ENCODE assay signal across 16 mouse cellular contexts in the genomic region with DNA sequence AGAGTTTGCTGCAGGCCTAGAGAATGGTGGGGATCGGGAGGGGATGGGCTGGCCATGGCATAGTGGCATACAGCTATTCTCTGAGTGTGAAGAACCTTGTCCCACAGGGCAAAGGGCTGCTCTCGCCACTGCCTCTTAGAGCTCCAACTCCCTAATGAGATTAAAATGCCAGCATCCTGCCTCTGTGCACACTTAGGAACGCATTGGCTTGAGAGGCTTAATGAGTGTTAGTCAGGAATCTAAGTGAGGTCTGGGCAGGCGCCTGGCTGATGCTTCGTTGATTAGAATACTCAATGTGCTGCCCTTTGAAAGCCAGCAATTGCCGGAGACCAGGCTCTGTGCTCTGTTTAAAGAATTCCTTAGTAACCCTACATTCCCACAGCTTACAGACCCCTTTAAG.
DNase-seq lines count a peak whose midpoint lies in the region; ATAC-seq lines count a peak whose summit lies in the region.
"Had no signal": no experiment of that assay in that cellular context is flagged by ENCODE, and none has a peak within 500 bp of the region (broad histone marks: within the 10 kb centered on the region; RNA-seq: fewer than 3 reads in every experiment).

No protein-coding gene starts in this region.

- no peaks in the 10 kb centered on the region for H3K9me3 ChIP-seq in midbrain, embryonic 12.5 days
- no peaks in the 10 kb centered on the region for H3K9me3 ChIP-seq in midbrain, embryonic 11.5 days (ENCODE audit: control insufficient read depth, low read length)
- no peaks in the 10 kb centered on the region for H3K9me3 ChIP-seq in hindbrain, embryonic 14.5 days (ENCODE audit: control insufficient read depth, low read length)
- no peaks in the 10 kb centered on the region for H3K9me3 ChIP-seq in embryonic facial prominence, embryonic 10.5 days

- ATAC-seq in midbrain, embryonic 12.5 days (ENCODE audit: low FRiP score, low read depth): peak; percentile 60
- no peak; the same call in 1 of the 2 replicates for ATAC-seq in midbrain, embryonic 11.5 days (ENCODE audit: low FRiP score)
- peak; percentile 57; the same call in 1 of the 2 replicates for ATAC-seq in hindbrain, embryonic 14.5 days (ENCODE audit: low FRiP score)

- H3K4me1 ChIP-seq in midbrain, embryonic 12.5 days: peaks cover 10% of the 10 kb centered on the region
- peaks cover 8% of the 10 kb centered on the region for H3K4me1 ChIP-seq in midbrain, embryonic 11.5 days (ENCODE audit: control insufficient read depth, insufficient read depth, low read length)
- 0 out of 2 replicates have a peak, but pooled peaks cover 6% of the 10 kb centered on the region for H3K4me1 ChIP-seq in hindbrain, embryonic 14.5 days (replicated peaks; ENCODE audit: control insufficient read depth, insufficient read depth, low read length)
- H3K4me1 ChIP-seq in embryonic facial prominence, embryonic 10.5 days: peaks cover 20% of the 10 kb centered on the region; the same call in 1 of the 2 replicates

- H3K4me3 ChIP-seq in midbrain, embryonic 12.5 days: no peak overlapping the region
- H3K4me3 ChIP-seq in midbrain, embryonic 11.5 days (ENCODE audit: low read depth, low read length): no peak overlapping the region
- H3K4me3 ChIP-seq in hindbrain, embryonic 14.5 days (replicated peaks; ENCODE audit: low read length): no peak overlapping the region
- no peak overlapping the region for H3K4me3 ChIP-seq in embryonic facial prominence, embryonic 10.5 days

- no peak overlapping the region for H3K4me2 ChIP-seq in midbrain, embryonic 12.5 days (replicated peaks)
- no peak overlapping the region for H3K4me2 ChIP-seq in midbrain, embryonic 11.5 days
- no peak overlapping the region for H3K4me2 ChIP-seq in hindbrain, embryonic 14.5 days (replicated peaks)

- H3K27ac ChIP-seq in midbrain, embryonic 12.5 days (replicated peaks): no peak overlapping the region
- H3K27ac ChIP-seq in midbrain, embryonic 11.5 days (ENCODE audit: low read depth, low read length): no peak overlapping the region
- no peak overlapping the region for H3K27ac ChIP-seq in hindbrain, embryonic 14.5 days
- H3K27ac ChIP-seq in embryonic facial prominence, embryonic 10.5 days (replicated peaks): no peak overlapping the region

- H3K9ac ChIP-seq in midbrain, embryonic 12.5 days (replicated peaks): no peak overlapping the region
- no peak overlapping the region for H3K9ac ChIP-seq in midbrain, embryonic 11.5 days (ENCODE audit: low read length)
- no peak overlapping the region for H3K9ac ChIP-seq in hindbrain, embryonic 14.5 days

- peak; percentile 36 for DNase-seq in embryo, embryonic 10 days (ENCODE audit: low spot score)
- no peak for DNase-seq in embryo, embryonic 11 days
- no peak for DNase-seq in midbrain, embryonic 11.5 days (ENCODE audit: low spot score, missing footprints)
- no peak for DNase-seq in hindbrain, embryonic 14.5 days (ENCODE audit: low spot score)
- peak; percentile 51 for DNase-seq in retina, embryonic 14.5 days (ENCODE audit: low spot score)
- DNase-seq in embryonic facial prominence, embryonic 10.5 days (ENCODE audit: low spot score): no peak
- DNase-seq in adrenal gland, postnatal 10 days: no peak
- DNase-seq: cerebellum, adult 11-12 months; gastrocnemius, postnatal 36 days; liver; lung, adult 18-20 months; lung, postnatal 4 days; right cerebral cortex, postnatal 14 days; thymus, postnatal 36 days had no signal

- no peaks in the 10 kb centered on the region for H3K36me3 ChIP-seq in midbrain, embryonic 12.5 days
- H3K36me3 ChIP-seq in midbrain, embryonic 11.5 days (ENCODE audit: control insufficient read depth, insufficient read depth, low read length): no peaks in the 10 kb centered on the region
- H3K36me3 ChIP-seq in hindbrain, embryonic 14.5 days (replicated peaks; ENCODE audit: control insufficient read depth, insufficient read depth): no peaks in the 10 kb centered on the region
- no peaks in the 10 kb centered on the region for H3K36me3 ChIP-seq in embryonic facial prominence, embryonic 10.5 days (replicated peaks)

- H3K27me3 ChIP-seq in midbrain, embryonic 12.5 days: peaks cover 5% of the 10 kb centered on the region; the same call in 1 of the 2 replicates
- H3K27me3 ChIP-seq in midbrain, embryonic 11.5 days (ENCODE audit: control insufficient read depth, insufficient read depth, low read length): no peaks in the 10 kb centered on the region
- no peaks in the 10 kb centered on the region for H3K27me3 ChIP-seq in hindbrain, embryonic 14.5 days (ENCODE audit: control insufficient read depth, insufficient read depth, low read length)
- no peaks in the 10 kb centered on the region for H3K27me3 ChIP-seq in embryonic facial prominence, embryonic 10.5 days (replicated peaks; ENCODE audit: low read depth, poor library complexity, severe bottlenecking)
- H3K27me3 ChIP-seq: CH12.LX had no signal

- WGBS in midbrain, embryonic 12.5 days: 30% methylated on average over 6 of the region's 6 CpGs
- 27% methylated on average over 6 of the region's 6 CpGs for WGBS in midbrain, embryonic 11.5 days
- WGBS in hindbrain, embryonic 14.5 days: 52% methylated on average over 6 of the region's 6 CpGs
- 69% methylated on average over 6 of the region's 6 CpGs for WGBS in embryonic facial prominence, embryonic 10.5 days

Comparison
In these comparisons a context has a peak if more than half of its experiments do, and no peak if none do; other contexts are left out.
1. DNase-seq: peak in embryo, embryonic 10 days (single experiment) and retina, embryonic 14.5 days (single experiment); none in embryo, embryonic 11 days (single experiment), midbrain, embryonic 11.5 days (single experiment), hindbrain, embryonic 14.5 days (single experiment), embryonic facial prominence, embryonic 10.5 days (single experiment) and adrenal gland, postnatal 10 days (single experiment).